Mouse (Mus musculus) midbrain, embryonic 15.5 days (tissue): ENCODE results near the gene Robo3. TPM values are rescaled to one million over a fixed set of nuclear protein-coding genes. Genes with fewer than 3 reads are reported as not detected.

Source experiments
- polyA plus RNA-seq: library from polyadenylated mRNA; unstranded; fragments of >200 nt; fragmentation: Nextera tagmentation; extraction: Ambion mirVana; gene quantifications from 2 replicates; pipeline ENCODE4 v1.2.1, GENCODE M21; 2015

Robo3 gene
- polyA plus RNA-seq, 1 experiment from 2014 or later: 4.8 TPM

Other genes starting within 250 kb of the Robo3 start
- gene Tmem218, start 225.0 kb downstream of the Robo3 start, polyA plus RNA-seq: 8.7 and 9.0 TPM in 2 replicates
- 0.81 and 1.6 TPM in 2 replicates for gene Slc37a2, start 177.5 kb downstream of the Robo3 start, polyA plus RNA-seq
- gene Ccdc15, start 84.8 kb downstream of the Robo3 start, polyA plus RNA-seq: 7.9 and 8.7 TPM in 2 replicates
- gene Hepacam, start 65.9 kb downstream of the Robo3 start, polyA plus RNA-seq: 12.3 and 15.1 TPM in 2 replicates
- 5.2 and 6.2 TPM in 2 replicates for gene Robo4, start 31.3 kb downstream of the Robo3 start, polyA plus RNA-seq
- gene Msantd2, start 56.1 kb upstream of the Robo3 start, polyA plus RNA-seq: 31.9 and 33.8 TPM in 2 replicates
- gene Esam, start 94.8 kb upstream of the Robo3 start, polyA plus RNA-seq: 47.0 and 49.1 TPM in 2 replicates
- gene Vsig2, start 106.0 kb upstream of the Robo3 start, polyA plus RNA-seq: 0.46 and 0.59 TPM in 2 replicates
- gene Nrgn, start 119.7 kb upstream of the Robo3 start, polyA plus RNA-seq: 5.8 and 6.7 TPM in 2 replicates
- 11.5 and 12.0 TPM in 2 replicates for gene Siae, start 122.5 kb upstream of the Robo3 start, polyA plus RNA-seq
- 8.5 and 8.6 TPM in 2 replicates for gene Spa17, start 180.5 kb upstream of the Robo3 start, polyA plus RNA-seq
- 83.6 and 92.9 TPM in 2 replicates for gene Tbrg1, start 224.1 kb upstream of the Robo3 start, polyA plus RNA-seq
- gene Panx3, start 236.0 kb upstream of the Robo3 start, polyA plus RNA-seq: not detected in 2 replicates